Mouse (Mus musculus) intestine, embryonic 15.5 days (tissue): ENCODE data around the gene Eif2a. TPM values are rescaled to one million over a fixed set of nuclear protein-coding genes. Genes with fewer than 3 reads are reported as not detected.
"Not testable (repeated sequence)": the region's sequence is repeated elsewhere in the genome, so short reads cannot be mapped to it uniquely, and the experiment has no call there.

Experiments
- ATAC-seq: fragments of 200-750 bp; cut with Nextera tagmentation; 2 replicates; pipeline ENCODE4 v1.8.0; 2017; ENCODE audit warnings: moderate TSS enrichment, moderate library complexity
- H3K27ac ChIP-seq: fragments of 300-500 bp; sonication (generic); 2 replicates; pipeline ENCODE4 v1.5.1; 2015; ENCODE audit warnings: mild to moderate bottlenecking, inconsistent platforms
- H3K27me3 ChIP-seq: fragments of 300-500 bp; sonication (generic); replicated peaks from 2 replicates; pipeline ENCODE4 v1.6.1; 2015; ENCODE audit warnings: inconsistent platforms
- H3K36me3 ChIP-seq: fragments of 300-500 bp; sonication (generic); 2 replicates; pipeline ENCODE4 v1.6.1; 2015; ENCODE audit warnings: inconsistent platforms
- H3K4me1 ChIP-seq: fragments of 300-500 bp; sonication (generic); replicated peaks from 2 replicates; pipeline ENCODE4 v1.6.1; 2015; ENCODE audit warnings: inconsistent platforms
- H3K4me2 ChIP-seq: fragments of 300-500 bp; sonication (generic); replicated peaks from 2 replicates; pipeline ENCODE4 v1.6.1; 2015; ENCODE audit warnings: mild to moderate bottlenecking, inconsistent platforms
- H3K4me3 ChIP-seq: fragments of 300-500 bp; sonication (generic); replicated peaks from 2 replicates; pipeline ENCODE4 v1.5.1; 2015; ENCODE audit warnings: inconsistent platforms
- H3K9ac ChIP-seq: fragments of 300-500 bp; sonication (generic); 2 replicates; pipeline ENCODE4 v1.6.1; 2015; ENCODE audit warnings: inconsistent platforms
- H3K9me3 ChIP-seq: fragments of 300-500 bp; sonication (generic); 2 replicates; pipeline ENCODE4 v1.6.1; 2016; ENCODE audit warnings: inconsistent platforms
- WGBS: fragments of 180-500 bp; shearing (Covaris S2); methylation state at CpG from one replicate; pipeline ENCODE4 v1.1.7; 2015; 5-methylcytosine and 5-hydroxymethylcytosine counted together
- polyA plus RNA-seq: library from polyadenylated mRNA; unstranded; fragments of >200 nt; fragmentation: Nextera tagmentation; extraction: Ambion mirVana; gene quantifications from 2 replicates; pipeline ENCODE4 v1.2.1, GENCODE M21; 2015

Gene Eif2a
- polyA plus RNA-seq, 1 experiment from 2014 or later: 58.4 TPM

- H3K4me2 ChIP-seq: no peak overlapping the region
- ATAC-seq: no peak
- no peaks in the 10 kb centered on the region for H3K27me3 ChIP-seq
- no peaks in the 10 kb centered on the region for H3K36me3 ChIP-seq
- no peak overlapping the region for H3K4me3 ChIP-seq
- no peak overlapping the region for H3K9ac ChIP-seq
- H3K4me1 ChIP-seq: peaks cover 5% of the 10 kb centered on the region; the same call in 1 of the 2 replicates
- 78% methylated on average over 5 of the region's 5 CpGs for WGBS
- no peak overlapping the region for H3K27ac ChIP-seq
- no peaks in the 10 kb centered on the region for H3K9me3 ChIP-seq
Measured at GRCm38 (mm10) chr3:58582297-58582696, 56.7 kb downstream of the Eif2a start.

DNA sequence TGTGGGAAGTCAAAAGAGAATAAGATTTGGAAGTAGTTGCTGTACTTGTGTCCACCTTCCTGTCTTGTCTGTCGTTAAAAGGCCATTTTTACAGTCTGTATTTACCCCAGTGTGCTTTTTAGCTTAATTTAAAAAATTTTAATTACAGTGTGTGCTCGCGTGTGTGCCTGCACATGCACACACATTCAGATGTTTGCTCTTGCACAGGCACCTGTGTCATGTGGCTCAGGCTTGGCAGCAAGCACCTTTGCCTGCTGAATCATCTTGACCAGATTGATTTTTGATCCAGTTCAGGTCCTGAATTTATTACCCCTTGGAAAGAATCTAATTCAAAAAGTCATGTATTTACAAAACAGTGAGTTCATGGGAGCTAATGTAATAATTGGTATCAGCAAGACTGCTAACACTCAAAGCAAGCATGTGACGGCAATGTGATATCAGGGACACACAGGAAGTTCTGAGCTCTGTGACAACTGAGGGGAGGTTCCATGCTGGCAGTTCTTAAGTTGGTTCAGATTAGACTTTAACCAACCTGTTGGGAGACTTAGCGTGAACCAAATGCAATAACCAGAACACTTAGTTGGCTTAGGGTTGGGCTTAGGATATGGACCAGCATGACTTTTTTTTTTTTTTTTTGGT, 57.3 kb downstream of the Eif2a start:
- no peaks in the 10 kb centered on the region for H3K36me3 ChIP-seq
- no peak overlapping the region for H3K4me2 ChIP-seq
- peaks cover 5% of the 10 kb centered on the region; the same call in 1 of the 2 replicates for H3K4me1 ChIP-seq
- no peak overlapping the region for H3K9ac ChIP-seq
- no peak overlapping the region for H3K27ac ChIP-seq
- 82% methylated on average over 5 of the region's 5 CpGs for WGBS
- peak; percentile 53 for ATAC-seq
- H3K4me3 ChIP-seq: no peak overlapping the region
- no peaks in the 10 kb centered on the region for H3K27me3 ChIP-seq
- no peaks in the 10 kb centered on the region for H3K9me3 ChIP-seq

DNA sequence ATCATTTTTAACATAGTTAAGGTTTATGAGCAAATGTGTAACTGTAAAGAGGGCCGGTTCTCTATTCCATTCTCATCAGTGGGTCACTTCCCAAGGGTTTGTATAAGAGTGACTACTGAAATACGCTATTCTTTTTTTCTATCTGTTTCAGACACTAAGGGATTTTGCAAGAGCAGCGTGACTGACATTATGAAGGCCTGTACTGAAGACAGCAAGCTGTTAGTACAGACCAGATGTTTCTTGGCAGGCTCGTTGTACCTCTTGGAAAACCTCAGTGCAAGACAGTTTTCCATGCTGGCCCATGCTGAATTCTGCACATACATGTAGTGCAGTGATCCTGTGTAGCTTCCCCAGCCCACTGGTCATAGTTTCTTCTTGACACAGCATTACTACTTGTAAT, 64.9 kb downstream of the Eif2a start:
- not testable (repeated sequence) for H3K4me2 ChIP-seq, H3K36me3 ChIP-seq
- WGBS: 77% methylated on average over 4 of the region's 4 CpGs

DNA sequence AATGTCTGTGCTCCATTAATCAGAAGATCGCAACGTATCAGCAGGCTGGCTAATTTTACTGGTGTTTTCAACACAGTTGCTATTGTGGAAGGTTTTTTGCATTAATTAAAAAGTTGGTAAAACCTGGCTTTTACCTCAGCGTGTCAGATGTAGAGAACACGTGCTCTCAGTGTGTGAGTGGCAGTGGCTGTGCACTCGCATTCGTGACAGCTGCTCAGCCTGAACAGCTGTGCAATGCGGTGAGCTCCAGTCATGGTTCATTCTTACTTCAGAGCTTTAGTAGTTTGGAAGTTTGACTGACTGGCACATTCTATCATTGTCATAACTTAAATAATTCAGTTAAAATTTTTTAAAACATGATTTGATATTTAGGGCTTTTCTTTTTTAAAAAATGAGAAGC, 67.0 kb downstream of the Eif2a start:
- not testable (repeated sequence) for H3K9ac ChIP-seq, H3K36me3 ChIP-seq, H3K27ac ChIP-seq, H3K4me1 ChIP-seq, H3K27me3 ChIP-seq, H3K4me2 ChIP-seq, ATAC-seq, H3K9me3 ChIP-seq, H3K4me3 ChIP-seq
- WGBS: 82% methylated on average over 7 of the region's 7 CpGs

More for the DNA sequence above, 64.9 kb downstream of the Eif2a start:
- not testable (repeated sequence) for ATAC-seq, H3K9me3 ChIP-seq, H3K27me3 ChIP-seq, H3K9ac ChIP-seq, H3K4me1 ChIP-seq, H3K4me3 ChIP-seq, H3K27ac ChIP-seq

- H3K9me3 ChIP-seq: no peaks in the 10 kb centered on the region
- 50% methylated on average over 5 of the region's 5 CpGs for WGBS
- no peak overlapping the region for H3K4me2 ChIP-seq
- ATAC-seq: no peak
- no peaks in the 10 kb centered on the region for H3K4me1 ChIP-seq
- H3K36me3 ChIP-seq: no peaks in the 10 kb centered on the region
- no peak overlapping the region for H3K27ac ChIP-seq
- no peaks in the 10 kb centered on the region for H3K27me3 ChIP-seq
- H3K4me3 ChIP-seq: no peak overlapping the region
- no peak overlapping the region for H3K9ac ChIP-seq
Measured at GRCm38 (mm10) chr3:58593623-58594022, 68.0 kb downstream of the Eif2a start.

Other genes with a start within 250 kb of the Eif2a start
- gene Tsc22d2, start 111.1 kb upstream of the Eif2a start, polyA plus RNA-seq: 9.0 and 10.9 TPM in 2 replicates
- 197 and 203 TPM in 2 replicates for gene Serp1, start 71 bp downstream of the Eif2a start, polyA plus RNA-seq
- gene Selenot, start 50.8 kb downstream of the Eif2a start, polyA plus RNA-seq: 20.6 and 20.8 TPM in 2 replicates
- gene Erich6, start 111.4 kb downstream of the Eif2a start, polyA plus RNA-seq: not detected in 2 replicates
- gene Siah2, start 166.6 kb downstream of the Eif2a start, polyA plus RNA-seq: 4.7 and 5.7 TPM in 2 replicates